Mouse (Mus musculus): ENCODE measurements around the gene Mrrf. TPM values are rescaled to one million over a fixed set of nuclear protein-coding genes. Genes with fewer than 3 reads are reported as not detected.

The Mrrf gene
- total and polyA plus RNA-seq, 3 experiments: 36.2 to 71.7 (median 46.8) TPM

- peak; percentile 64 to 81 for DNase-seq
- WGBS: 17% methylated on average over 20 of the region's 20 CpGs
- H3K27me3 ChIP-seq (ENCODE audit: control insufficient read depth, insufficient read depth, low read length): no peaks in the 10 kb centered on the region
- H3K79me2 ChIP-seq (replicated peaks; ENCODE audit: control insufficient read depth, insufficient read depth, low read length): no peaks in the 10 kb centered on the region
- H3K36me3 ChIP-seq (ENCODE audit: control insufficient read depth, insufficient read depth, low read length): no peaks in the 10 kb centered on the region; the same call in 1 of the 2 replicates
- H3K27ac ChIP-seq: peak overlapping the region; percentile 33; the same call in 1 of the 2 replicates
- peaks cover 12% of the 10 kb centered on the region for H3K4me1 ChIP-seq (ENCODE audit: control insufficient read depth, insufficient read depth, low read length)
- peak; percentile 74 for TF ChIP-seq EP300 (IDR thresholded peaks at IDR 0.05; ENCODE audit: insufficient read depth, low read depth, low read length)
- no peak for TF ChIP-seq CTCF (IDR thresholded peaks at IDR 0.05)
- TF ChIP-seq POLR2A (IDR thresholded peaks at IDR 0.05; ENCODE audit: insufficient read depth, low read depth, low read length): no peak
- no peak overlapping the region for H3K4me3 ChIP-seq
- intact Hi-C loops (cut with DNase I): loop anchor here (5.0 kb wide), 1 partner anchor 71 kb away; no protein-coding TSS in a partner anchor
- H3K9ac ChIP-seq (ENCODE audit: low read depth, low read length): no peak overlapping the region
Measured at GRCm38 (mm10) chr2:36197919-36198881, 62.0 kb downstream of the Mrrf start.

DNA sequence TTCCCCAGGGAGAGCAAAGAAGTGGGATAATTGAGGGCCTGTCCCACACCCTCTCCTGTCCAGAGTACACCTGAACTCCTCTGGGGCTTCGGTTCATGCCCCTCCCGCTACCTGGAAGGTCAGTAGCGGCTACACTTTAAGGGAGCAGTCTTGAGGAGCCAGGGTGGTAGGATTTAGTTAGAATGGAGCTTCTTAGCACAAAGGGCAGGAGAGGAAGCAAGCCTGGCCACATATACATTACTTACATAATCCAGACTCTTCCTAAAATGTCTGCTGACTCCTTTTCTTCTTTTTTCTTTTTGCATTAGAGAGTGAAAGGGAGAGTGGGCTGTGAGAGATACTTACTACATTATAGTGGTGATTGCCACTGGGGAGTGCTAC, 62.7 kb downstream of the Mrrf start:
- intact Hi-C loops (cut with DNase I): loop anchor here (5.0 kb wide), 1 partner anchor 72 kb away; no protein-coding TSS in a partner anchor
- DNase-seq: no peak
- WGBS: 30% methylated on average over 3 of the region's 3 CpGs
- Histone ChIP-seq H3K36me3 (ENCODE audit: control insufficient read depth, insufficient read depth, low read length) (no peaks in the 10 kb centered on the region; the same call in 1 of the 2 replicates), H3K4me1 (ENCODE audit: control insufficient read depth, insufficient read depth, low read length) (peaks cover 12% of the 10 kb centered on the region), H3K4me3 (no peak overlapping the region), H3K79me2 (replicated peaks; ENCODE audit: control insufficient read depth, insufficient read depth, low read length) (no peaks in the 10 kb centered on the region), H3K27me3 (ENCODE audit: control insufficient read depth, insufficient read depth, low read length) (no peaks in the 10 kb centered on the region), H3K9ac (ENCODE audit: low read depth, low read length) (no peak overlapping the region), H3K27ac (no peak overlapping the region)
- TF ChIP-seq POLR2A (IDR thresholded peaks at IDR 0.05; ENCODE audit: insufficient read depth, low read depth, low read length): no peak
- TF ChIP-seq EP300 (IDR thresholded peaks at IDR 0.05; ENCODE audit: insufficient read depth, low read depth, low read length): no peak
- TF ChIP-seq CTCF (IDR thresholded peaks at IDR 0.05): no peak

DNA sequence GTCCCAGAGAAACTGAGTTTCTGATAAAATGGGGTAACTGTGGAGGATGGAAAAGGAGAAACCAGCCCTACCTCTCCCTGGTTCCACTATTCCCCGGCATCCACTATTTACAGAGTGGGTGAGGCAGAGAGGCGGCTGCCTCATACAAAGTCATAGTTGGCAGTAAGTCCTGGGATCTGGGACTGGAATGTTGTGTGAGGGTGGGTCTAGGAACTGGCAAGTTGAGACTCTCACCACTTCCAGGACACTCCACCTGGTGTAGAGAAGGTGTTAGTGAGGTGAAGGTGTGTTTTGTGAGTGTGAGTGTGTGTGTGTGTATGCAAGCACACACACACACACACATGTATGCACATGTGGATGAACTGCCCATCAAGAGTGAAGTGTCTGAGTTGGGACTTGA, 64.6 kb downstream of the Mrrf start:
- H3K4me1 ChIP-seq (ENCODE audit: control insufficient read depth, insufficient read depth, low read length): peaks cover 12% of the 10 kb centered on the region
- DNase-seq: no peak
- H3K27me3 ChIP-seq (ENCODE audit: control insufficient read depth, insufficient read depth, low read length): no peaks in the 10 kb centered on the region
- TF ChIP-seq EP300 (IDR thresholded peaks at IDR 0.05; ENCODE audit: insufficient read depth, low read depth, low read length) (no peak), POLR2A (IDR thresholded peaks at IDR 0.05; ENCODE audit: insufficient read depth, low read depth, low read length) (no peak), CTCF (IDR thresholded peaks at IDR 0.05) (no peak)
- H3K79me2 ChIP-seq (replicated peaks; ENCODE audit: control insufficient read depth, insufficient read depth, low read length): no peaks in the 10 kb centered on the region
- H3K4me3 ChIP-seq: no peak overlapping the region
- intact Hi-C loops (cut with DNase I): no loop called here
- H3K9ac ChIP-seq (ENCODE audit: low read depth, low read length): no peak overlapping the region
- no peak overlapping the region for H3K27ac ChIP-seq
- WGBS: 87% methylated on average over 2 of the region's 2 CpGs
- no peaks in the 10 kb centered on the region; the same call in 1 of the 2 replicates for H3K36me3 ChIP-seq (ENCODE audit: control insufficient read depth, insufficient read depth, low read length)

- DNase-seq: no peak
- Histone ChIP-seq H3K4me1 (ENCODE audit: control insufficient read depth, insufficient read depth, low read length) (peaks cover 12% of the 10 kb centered on the region), H3K36me3 (ENCODE audit: control insufficient read depth, insufficient read depth, low read length) (no peaks in the 10 kb centered on the region; the same call in 1 of the 2 replicates), H3K79me2 (replicated peaks; ENCODE audit: control insufficient read depth, insufficient read depth, low read length) (no peaks in the 10 kb centered on the region), H3K4me3 (no peak overlapping the region), H3K27ac (no peak overlapping the region), H3K27me3 (ENCODE audit: control insufficient read depth, insufficient read depth, low read length) (no peaks in the 10 kb centered on the region), H3K9ac (ENCODE audit: low read depth, low read length) (no peak overlapping the region)
- 38% methylated on average over 18 of the region's 18 CpGs for WGBS
- intact Hi-C loops (cut with DNase I): no loop called here
- no peak for TF ChIP-seq CTCF (IDR thresholded peaks at IDR 0.05)
- TF ChIP-seq POLR2A (IDR thresholded peaks at IDR 0.05; ENCODE audit: insufficient read depth, low read depth, low read length): no peak
- no peak for TF ChIP-seq EP300 (IDR thresholded peaks at IDR 0.05; ENCODE audit: insufficient read depth, low read depth, low read length)
Measured at GRCm38 (mm10) chr2:36201756-36202610, 65.8 kb downstream of the Mrrf start.

DNA sequence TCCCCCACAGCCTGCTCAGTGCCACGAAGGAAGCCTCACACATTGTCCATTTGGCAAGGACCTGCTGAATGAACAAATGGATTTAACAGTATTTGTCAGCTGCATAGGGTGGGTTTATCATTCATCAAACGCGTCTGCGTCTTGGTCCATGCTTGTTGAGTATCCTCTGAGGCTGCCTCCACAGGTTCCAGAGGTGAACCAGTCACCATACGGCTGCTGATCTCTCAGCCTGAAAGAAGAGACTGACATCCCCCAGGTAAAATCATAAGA, 66.4 kb downstream of the Mrrf start:
- Histone ChIP-seq H3K9ac (ENCODE audit: low read depth, low read length) (no peak overlapping the region), H3K36me3 (ENCODE audit: control insufficient read depth, insufficient read depth, low read length) (no peaks in the 10 kb centered on the region; the same call in 1 of the 2 replicates), H3K4me3 (peak overlapping the region; percentile 17), H3K79me2 (replicated peaks; ENCODE audit: control insufficient read depth, insufficient read depth, low read length) (no peaks in the 10 kb centered on the region), H3K27ac (no peak overlapping the region), H3K27me3 (ENCODE audit: control insufficient read depth, insufficient read depth, low read length) (no peaks in the 10 kb centered on the region), H3K4me1 (ENCODE audit: control insufficient read depth, insufficient read depth, low read length) (peaks cover 12% of the 10 kb centered on the region)
- no peak for TF ChIP-seq POLR2A (IDR thresholded peaks at IDR 0.05; ENCODE audit: insufficient read depth, low read depth, low read length)
- intact Hi-C loops (cut with DNase I): no loop called here
- no peak for DNase-seq
- WGBS: 17% methylated on average over 5 of the region's 5 CpGs
